Mouse (Mus musculus) left cerebral cortex, adult 9 months (tissue): ENCODE data around the gene Slco4a1.

ENCODE experiments used
- DNase-seq, 2 experiments: peaks; one replicate each; pipeline ENCODE4 v3.0.0; 2022; ENCODE audit warnings: low spot score in 2 of 2

The Slco4a1 gene

GRCm38 (mm10) chr2:180455723-180456698 lies at the start of gene Slco4a1:
TSS of gene Slco4a1 (plus strand) at chr2:180456245.
- DNase-seq: peak in 1 of 2 experiments; percentile 69

DNA sequence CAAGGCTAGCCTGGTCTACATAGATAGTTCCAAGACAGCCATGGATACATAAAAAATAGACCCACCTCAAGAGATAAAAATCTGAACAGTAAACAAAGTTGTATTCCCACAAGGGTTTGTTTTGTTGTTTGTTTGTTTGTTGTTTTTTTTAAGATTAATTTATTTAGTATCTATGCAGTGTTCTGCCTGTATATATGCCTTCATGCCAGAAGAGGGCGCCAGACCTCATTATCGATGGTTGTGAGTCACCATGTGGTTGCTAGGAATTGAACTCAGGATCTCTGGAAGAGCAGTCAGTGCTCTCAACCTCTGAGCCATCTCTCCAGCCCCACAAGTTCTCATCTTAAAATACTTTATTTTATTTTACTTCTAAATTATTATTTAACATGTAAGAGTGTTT lies 47.6 kb upstream of the Slco4a1 start:
- DNase-seq: no peak

GRCm38 (mm10) chr2:180410432-180410831 lies 45.6 kb upstream of the Slco4a1 start:
- DNase-seq: no peak

- no peak for DNase-seq
Observed at GRCm38 (mm10) chr2:180411013-180411412, 45.0 kb upstream of the Slco4a1 start.

GRCm38 (mm10) chr2:180415627-180416026 lies 40.4 kb upstream of the Slco4a1 start:
- DNase-seq: no peak

DNA sequence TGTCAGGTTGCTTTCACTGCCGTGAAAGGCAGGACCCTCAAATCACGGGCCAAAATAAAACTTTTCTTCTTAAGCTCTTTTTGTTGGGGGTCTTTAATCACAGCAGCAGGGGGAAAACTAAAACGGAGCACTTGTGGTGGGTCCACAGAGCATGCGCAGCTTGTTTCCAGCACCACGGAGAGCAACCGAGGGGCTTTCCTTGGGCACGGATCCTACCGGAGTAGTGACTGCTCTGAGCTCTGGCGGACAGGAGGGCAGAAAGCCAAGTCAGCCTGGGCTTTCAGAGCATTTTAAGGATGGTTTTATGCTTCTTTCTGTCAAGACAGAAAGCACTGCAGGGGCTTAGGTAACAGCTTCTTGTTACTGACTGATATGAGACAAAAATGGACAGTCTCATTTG lies 38.3 kb upstream of the Slco4a1 start:
- DNase-seq: no peak

GRCm38 (mm10) chr2:180420641-180421040 lies 35.4 kb upstream of the Slco4a1 start:
- no peak for DNase-seq

DNA sequence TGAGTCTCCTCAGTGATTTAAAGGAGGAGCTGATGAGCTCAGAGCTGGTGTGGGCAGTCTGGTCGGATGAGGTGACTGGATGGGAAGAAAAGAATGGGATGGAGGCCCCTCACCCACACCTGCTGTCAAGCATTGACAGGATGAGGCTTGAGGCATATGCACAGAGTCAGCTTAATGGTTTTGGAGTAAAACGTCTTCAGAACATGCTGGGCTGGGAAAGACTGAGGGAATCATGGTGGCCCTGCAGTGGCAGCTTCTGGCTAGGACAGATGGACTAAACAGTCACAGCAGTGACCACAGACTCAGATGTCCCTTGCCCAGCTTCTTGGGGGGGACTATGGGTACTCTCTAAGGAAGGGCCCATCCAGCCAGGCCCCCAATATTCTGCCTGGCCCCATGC lies 30.9 kb upstream of the Slco4a1 start:
- no peak for DNase-seq

GRCm38 (mm10) chr2:180427073-180427472 lies 29.0 kb upstream of the Slco4a1 start:
- peak in 1 of 2 experiments; percentile 52 for DNase-seq

DNA sequence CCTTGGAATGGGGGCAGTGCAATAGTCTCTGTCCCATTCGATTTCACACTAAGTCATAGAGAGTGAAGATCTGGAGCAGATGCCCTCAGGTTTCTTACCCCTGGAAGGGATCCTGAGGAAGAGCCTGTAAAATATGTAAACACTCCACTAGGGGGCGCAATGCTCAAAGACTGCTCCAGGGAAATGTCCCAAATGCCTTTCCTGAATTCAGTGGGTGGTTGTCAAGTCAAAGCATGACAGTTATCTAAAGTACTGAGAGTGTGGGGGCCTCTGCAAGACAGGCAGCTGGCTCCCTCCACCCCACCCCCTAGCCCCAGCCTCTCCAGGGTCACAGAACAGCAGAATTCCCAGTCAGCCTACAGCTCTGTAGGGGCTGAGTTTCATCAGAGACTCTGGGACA lies 27.7 kb upstream of the Slco4a1 start:
- no peak for DNase-seq

DNA sequence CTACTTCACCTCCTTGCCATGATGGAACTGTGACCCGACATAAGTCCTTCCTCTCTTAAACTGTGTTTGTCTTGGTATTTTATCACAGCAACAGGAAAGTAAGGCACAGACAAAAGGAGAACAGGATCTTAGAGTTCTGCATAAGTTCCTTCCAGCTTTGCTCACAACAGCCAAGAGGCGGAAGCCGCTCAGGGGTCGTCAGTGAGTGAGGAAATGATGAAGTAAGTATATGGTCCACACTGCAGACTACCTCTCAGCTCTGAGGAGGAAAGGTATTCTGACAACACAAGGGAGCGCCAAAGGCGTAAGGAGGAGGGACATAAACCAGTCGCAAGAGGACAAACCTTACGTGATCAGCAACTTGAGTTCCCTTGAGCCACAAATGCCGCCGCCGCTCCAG lies 25.4 kb upstream of the Slco4a1 start:
- DNase-seq: no peak

- peak in 1 of 2 experiments; percentile 82 for DNase-seq
Observed at GRCm38 (mm10) chr2:180432042-180432668, 23.9 kb upstream of the Slco4a1 start.

- DNase-seq: no peak
Observed at GRCm38 (mm10) chr2:180432751-180433150, 23.3 kb upstream of the Slco4a1 start.

GRCm38 (mm10) chr2:180433350-180433749 lies 22.7 kb upstream of the Slco4a1 start:
- no peak for DNase-seq

- DNase-seq: no peak
Observed at GRCm38 (mm10) chr2:180435341-180435926, 20.6 kb upstream of the Slco4a1 start.

DNA sequence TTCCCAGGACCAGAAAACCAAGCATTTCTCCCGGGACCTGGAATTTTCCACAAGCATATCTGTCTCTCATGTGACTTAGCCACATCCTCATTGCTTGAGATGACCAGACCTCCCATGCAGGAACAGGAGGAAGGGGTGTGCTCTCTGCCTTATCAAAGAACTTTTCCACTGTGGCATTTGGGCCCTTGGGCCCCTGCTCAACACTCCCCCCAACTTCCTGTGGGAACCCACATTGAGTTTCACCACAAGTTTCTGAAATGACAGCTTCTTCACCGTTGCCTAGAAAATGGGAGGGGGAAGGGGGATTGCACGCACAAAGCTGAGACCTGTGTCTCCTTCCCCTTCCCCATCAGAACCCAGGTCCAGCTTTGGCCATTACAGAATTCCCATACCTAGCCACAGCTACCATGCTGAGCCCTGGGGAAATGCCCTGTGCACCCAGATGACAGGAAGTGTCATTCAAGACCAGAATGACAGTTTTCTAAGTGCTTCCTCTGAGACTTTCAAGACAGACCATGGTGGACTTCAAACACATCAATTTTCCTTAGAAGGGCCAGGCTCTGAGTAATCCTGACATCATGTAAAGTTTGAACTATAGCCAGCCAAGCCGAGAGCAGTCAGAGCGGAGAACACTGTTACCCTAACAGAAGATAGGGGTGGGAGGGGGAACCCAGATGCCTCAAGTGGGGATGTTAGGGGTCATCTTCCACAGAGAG lies 18.7 kb upstream of the Slco4a1 start:
- no peak for DNase-seq

DNA sequence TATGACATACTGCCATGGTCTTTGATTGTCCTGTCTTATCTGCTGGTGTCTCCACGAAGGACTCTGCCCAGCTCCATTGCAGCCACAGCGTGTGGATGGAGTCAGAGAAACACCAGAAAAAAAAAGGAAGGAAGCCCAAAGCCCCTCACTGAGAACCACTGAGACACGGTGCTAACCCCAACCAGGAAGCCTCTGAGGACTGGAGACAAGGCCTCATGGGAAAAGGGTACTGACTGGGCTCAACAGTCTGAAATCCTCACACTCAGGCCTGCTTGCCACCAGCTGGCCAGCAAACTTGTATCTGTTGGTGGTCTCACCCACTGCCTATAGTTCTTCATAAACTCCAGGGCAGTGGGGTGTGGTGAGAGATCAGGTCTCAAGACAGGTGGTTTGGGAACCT lies 16.3 kb upstream of the Slco4a1 start:
- DNase-seq: no peak

GRCm38 (mm10) chr2:180440596-180441332 lies 15.3 kb upstream of the Slco4a1 start:
- no peak for DNase-seq

GRCm38 (mm10) chr2:180442061-180442460 lies 14.0 kb upstream of the Slco4a1 start:
- DNase-seq: no peak

DNA sequence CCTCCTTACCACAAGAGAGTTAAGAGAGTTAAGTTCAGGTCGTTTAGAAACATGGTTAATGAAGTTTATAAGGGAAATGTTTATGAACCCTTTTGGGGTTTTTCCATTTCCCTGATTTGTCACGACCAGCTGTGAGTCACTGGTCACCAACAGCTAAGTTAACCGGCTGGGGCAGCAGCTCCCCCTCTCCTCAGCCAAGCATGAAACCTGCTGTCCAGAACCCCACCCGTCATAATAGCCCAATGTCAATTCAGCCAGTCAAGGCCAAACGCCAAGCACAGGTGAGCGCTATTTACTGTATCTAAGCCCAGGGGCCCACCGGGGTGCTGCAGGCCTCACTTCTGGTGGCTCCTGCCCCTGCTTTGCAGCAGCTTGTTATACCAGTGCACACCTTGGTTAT lies 12.2 kb upstream of the Slco4a1 start:
- DNase-seq: no peak
